Mouse (Mus musculus) forelimb bud, embryonic 11.5 days (tissue): ENCODE data around the gene Itpr2.
A peak's percentile ranks its signal among the peaks of the same experiment; 100 is the strongest.

Source experiments
- DNase-seq: peaks from one replicate; pipeline ENCODE4 v3.0.0-alpha.2; 2012; ENCODE audit warnings: low read depth, low spot score

The Itpr2 gene

GRCm38 (mm10) chr6:146420718-146421117 is 81.3 kb downstream of the Itpr2 start:
- DNase-seq, result no peak

DNA sequence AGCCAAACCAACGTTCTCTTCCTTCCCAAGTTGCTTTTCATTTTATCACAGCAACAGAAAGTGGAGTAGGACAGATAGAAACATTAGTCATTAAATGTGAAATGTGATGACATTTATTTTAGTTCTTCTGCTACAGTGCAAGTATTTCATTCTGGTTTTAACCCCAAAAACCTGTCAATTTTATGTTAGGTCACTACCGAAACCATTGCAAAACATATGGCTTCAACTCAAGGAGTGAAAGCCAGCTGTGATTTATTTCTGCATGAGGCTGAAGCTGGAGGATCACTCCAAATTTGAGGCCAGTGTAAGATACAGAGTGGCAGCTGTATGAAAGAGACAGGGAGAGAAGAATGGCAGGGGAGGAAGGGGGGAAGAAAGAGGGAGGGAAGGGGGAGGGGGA is 85.6 kb downstream of the Itpr2 start:
- DNase-seq, result no peak

GRCm38 (mm10) chr6:146414094-146414493 is 87.9 kb downstream of the Itpr2 start:
- no peak for DNase-seq

GRCm38 (mm10) chr6:146411446-146412070 is 90.5 kb downstream of the Itpr2 start:
- DNase-seq, result no peak

- no peak for DNase-seq
Measured at GRCm38 (mm10) chr6:146410427-146410810, 91.6 kb downstream of the Itpr2 start.

GRCm38 (mm10) chr6:146409692-146410426 is 92.2 kb downstream of the Itpr2 start:
- DNase-seq, result peak; percentile 89

DNA sequence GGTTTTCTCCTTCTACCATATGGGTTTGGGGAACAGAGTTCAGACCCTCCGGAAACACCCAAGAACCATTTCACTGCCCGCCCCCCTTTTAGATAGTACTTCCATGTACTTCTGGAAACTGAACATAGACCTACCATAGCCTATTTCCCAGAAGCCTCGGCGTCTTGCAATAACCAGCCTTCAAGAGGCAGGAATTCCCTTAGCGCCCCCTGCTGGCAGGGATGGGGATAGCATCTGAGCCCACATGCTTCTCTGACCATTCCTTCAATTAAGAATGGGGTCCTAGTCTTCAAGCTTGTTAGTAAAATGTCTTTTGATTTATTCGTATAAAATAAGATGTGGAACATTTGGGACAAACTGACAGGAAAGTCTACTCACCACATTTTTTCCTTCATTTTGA is 96.6 kb downstream of the Itpr2 start:
- DNase-seq, result peak; percentile 52

- no peak for DNase-seq
Measured at GRCm38 (mm10) chr6:146404876-146405275, 97.1 kb downstream of the Itpr2 start.

DNA sequence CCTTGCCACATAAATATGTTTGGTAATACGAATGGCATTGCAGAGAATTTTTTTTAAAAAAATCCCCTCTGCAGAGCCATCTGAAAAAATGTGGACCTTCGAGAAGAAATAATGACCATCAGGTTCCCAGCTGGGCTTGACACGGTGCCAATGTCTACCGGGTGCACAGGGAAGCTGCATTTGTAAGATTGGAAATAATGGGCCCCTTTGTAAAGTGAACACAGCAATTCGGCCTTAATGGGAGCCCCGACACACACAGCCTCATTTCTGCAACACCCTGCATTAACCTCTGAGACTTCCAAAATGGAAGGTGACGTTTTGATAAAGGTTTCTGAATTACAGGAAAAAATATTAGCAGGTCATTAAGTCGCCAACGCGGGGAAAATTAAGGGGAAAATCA is 97.9 kb downstream of the Itpr2 start:
- DNase-seq, result peak; percentile 27

GRCm38 (mm10) chr6:146402905-146403642 is 98.9 kb downstream of the Itpr2 start:
- DNase-seq, result no peak

DNA sequence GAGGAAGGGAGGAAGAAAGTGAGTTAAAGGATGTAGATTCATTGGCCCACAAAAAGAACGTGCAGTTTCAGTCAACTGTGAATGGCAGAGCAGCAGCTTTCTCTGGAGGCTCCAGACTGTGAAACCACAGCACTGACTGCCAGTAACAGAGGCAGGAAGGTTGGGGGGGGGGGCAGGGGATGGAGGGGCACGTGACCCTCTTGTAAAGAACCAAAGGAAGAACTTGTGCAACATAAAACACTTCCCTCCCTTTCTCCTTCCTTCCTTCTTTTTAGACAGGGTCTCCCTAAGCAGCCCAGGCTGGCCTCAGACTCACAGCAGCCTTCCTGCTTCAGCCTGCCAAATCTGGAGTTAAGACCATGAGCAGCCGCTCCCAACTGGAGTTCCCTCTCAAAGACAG is 104.2 kb downstream of the Itpr2 start:
- no peak for DNase-seq

DNA sequence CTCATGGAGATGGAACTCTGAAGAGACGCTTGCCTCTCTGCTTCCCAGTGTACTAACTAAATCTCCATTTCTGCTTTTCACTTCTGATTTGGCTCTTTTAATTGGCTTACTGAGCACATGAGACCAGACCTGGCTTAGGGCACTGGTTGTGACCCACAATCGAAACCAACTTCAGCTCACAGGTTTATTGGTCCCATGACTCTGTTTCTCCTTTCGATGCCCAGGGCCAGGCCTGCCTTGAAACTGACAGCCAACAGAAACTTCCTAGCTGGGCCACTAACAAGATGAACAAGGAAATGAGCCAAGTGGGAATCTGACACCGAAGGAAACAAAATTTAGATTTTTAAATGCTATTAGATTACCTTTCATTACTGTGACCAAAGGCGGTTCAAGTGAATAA is 105.8 kb downstream of the Itpr2 start:
- DNase-seq, result no peak

DNA sequence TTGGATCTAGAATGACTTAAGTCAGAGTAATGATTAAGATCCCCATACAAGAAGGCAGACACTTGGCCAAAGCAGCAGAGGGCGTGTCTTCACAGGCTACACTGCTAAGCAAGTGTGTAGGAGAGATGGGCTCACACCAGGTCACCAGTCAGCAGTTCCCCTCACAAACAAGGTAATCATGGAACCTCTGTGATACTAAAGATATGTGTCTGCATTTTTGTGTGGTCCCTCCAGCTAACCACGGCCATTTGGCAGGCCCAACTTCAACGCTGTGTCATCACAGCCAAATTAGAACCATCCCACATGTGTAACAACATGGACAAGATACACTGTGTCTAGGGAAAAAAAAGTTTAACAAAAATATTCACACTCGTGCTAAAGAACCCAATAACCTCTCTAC is 106.4 kb downstream of the Itpr2 start:
- no peak for DNase-seq

DNA sequence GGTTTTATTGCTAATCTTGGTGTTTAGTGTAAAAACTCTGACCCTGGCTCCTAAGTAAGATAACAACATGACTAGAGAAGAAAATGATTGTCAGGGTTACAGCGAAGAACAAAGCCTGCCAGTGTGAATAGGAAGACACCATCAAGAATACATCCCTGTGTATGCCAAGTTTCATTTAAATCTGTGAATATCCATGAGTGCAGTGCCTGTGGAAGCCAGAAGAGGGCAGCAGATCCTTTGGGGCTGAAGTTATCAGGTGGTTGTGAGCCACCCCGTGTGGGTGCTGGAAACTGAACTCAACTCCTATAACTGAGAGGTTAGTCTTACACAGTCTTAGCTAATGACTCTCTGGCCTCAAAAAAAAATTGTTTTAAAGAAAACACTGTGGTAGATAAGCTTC is 109.8 kb downstream of the Itpr2 start:
- DNase-seq, result no peak

- no peak for DNase-seq
Measured at GRCm38 (mm10) chr6:146390159-146390558, 111.9 kb downstream of the Itpr2 start.

GRCm38 (mm10) chr6:146388010-146388409 is 114.0 kb downstream of the Itpr2 start:
- no peak for DNase-seq

- DNase-seq, result no peak
Measured at GRCm38 (mm10) chr6:146387039-146387713, 114.8 kb downstream of the Itpr2 start.

- no peak for DNase-seq
Measured at GRCm38 (mm10) chr6:146379263-146379662, 122.8 kb downstream of the Itpr2 start.

GRCm38 (mm10) chr6:146371511-146371910 is 130.5 kb downstream of the Itpr2 start:
- DNase-seq, result no peak

DNA sequence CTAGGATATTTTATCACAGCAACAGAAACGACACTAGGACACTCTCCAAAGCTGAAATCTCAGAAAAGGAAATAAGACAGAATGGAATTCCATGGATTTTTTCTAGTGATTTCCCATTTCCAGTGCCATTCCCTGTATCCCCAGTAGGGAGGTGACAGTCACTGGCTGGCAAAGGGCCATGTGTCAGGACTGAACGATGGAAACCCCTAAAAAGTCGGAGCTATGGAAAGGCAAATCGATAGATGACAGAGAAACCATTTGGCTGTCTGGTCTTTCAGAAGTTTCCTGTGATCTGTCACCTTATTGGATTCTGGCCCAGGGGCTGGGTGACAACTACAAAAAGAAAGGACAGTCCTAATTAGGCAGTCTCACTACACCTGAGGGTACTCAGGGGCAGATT is 135.8 kb downstream of the Itpr2 start:
- DNase-seq, result no peak

GRCm38 (mm10) chr6:146357911-146358310 is 144.1 kb downstream of the Itpr2 start:
- no peak for DNase-seq

- DNase-seq, result no peak
Measured at GRCm38 (mm10) chr6:146352258-146352805, 149.7 kb downstream of the Itpr2 start.
